Mouse (Mus musculus) thymus, postnatal 25 days (tissue): ENCODE results near the gene Slc17a7.

Experiments used
- DNase-seq: peaks from one replicate; pipeline ENCODE4 v3.0.0; 2022

Slc17a7 gene

DNA sequence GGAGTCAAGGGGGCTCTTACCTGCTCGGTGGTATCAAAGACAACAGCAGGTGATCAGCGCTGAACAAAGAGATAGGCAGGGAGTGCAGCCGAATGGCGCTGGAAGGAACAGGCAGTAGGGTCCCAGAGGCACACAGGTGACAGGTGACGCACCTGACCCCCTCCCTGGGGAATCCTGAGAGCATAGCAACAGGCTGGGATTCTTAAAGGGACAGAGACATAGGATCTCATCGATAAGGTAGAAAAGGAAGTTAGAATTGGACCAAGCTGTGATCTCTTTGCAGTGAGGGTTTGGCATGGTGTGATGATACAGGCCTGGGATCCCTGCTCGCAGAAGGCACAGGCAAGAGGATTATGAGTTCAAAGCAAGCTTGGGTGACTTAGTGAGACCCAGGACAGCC, 15.7 kb downstream of the Slc17a7 start, which contains the start of gene Gfy:
Gene Gfy, minus strand, starts transcription at position 101 of the 400 bp plus-strand sequence.
- DNase-seq, result no peak

DNA sequence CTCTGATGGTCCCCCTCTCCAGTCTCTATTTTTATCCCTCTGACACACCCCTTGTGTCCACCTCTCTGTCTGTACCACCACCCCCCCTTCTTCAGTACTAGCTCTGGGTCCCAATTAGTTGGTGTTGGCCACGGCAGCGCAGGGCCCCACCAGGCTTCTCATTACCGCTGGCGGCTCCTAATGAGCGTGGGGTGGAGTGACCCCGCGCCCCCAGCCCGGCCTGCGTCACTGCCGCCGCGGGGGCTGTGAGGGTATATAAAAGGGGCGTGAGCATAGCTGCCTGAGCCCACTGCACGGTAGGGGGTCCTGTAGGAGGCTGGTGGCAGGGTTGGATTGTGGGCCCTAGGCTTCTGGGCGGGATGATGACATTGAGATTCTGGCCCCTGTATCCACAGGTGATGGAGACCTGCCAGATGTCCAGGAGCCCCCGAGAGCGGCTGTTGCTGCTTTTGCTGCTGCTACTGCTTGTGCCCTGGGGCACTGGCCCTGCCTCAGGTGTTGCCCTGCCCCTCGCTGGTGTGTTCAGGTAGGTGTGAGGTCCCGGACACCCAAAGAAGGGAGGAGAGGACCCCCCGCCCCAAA, 17.2 kb downstream of the Slc17a7 start, which contains the start of gene Pth2:
Gene Pth2, plus strand, starts transcription at position 100 of the 582 bp plus-strand sequence.
- DNase-seq, result no peak

DNA sequence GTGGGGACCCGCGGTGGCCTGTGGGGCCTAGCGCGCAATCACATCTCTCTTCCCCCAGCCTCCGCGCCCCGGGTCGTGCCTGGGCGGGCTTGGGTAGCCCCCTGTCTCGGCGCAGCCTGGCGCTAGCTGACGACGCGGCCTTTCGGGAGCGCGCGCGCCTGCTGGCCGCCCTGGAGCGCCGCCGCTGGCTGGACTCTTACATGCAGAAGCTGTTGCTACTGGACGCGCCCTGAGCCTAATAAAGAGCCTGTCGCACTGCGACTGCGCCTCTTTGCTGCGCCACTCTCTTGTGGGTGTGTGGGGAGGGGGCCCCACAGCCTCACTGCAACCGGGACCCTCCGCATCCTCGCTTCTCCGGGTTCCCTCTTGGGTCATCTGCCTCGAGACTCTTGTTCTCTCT, 17.8 kb downstream of the Slc17a7 start:
- no peak for DNase-seq

DNA sequence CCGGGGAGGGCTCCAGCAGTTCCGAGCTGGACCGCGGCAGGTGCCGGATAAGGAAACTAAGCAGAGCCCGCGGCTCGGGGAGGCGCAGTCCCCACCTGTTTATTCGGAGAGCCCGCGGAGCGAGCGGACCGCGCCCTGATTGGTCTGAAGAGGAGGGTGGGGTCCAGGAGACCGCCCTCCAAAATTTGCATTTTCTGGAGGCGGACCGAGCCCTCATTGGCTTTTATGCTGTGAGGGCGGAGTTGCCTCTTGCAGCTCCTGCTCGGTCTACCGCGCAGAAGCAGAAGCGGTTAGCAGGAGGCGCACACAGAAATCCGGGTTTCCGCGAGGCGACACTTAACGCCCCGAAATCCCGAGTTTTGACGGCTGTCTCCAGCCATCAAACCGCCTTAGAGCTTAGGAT, 18.5 kb downstream of the Slc17a7 start:
- peak; percentile 86 for DNase-seq

DNA sequence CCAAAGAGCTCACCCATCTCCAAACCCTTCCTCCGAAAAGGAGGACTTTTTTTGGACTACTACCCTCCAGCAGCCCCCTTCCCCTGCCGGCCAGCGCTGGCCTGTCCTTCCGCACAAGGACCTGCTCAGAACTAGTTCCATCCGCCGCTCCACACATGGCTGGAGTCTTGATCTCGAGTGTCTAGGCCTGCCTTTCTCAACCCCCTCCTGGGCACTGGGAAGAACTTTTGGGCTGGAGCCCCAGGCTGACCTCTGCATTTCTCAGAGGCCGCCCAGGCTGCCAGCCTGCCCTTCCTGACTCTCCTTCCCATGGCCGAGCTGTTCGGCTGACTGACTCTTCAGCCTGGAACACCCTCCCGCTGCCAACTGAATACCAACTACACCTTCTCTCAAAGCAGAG, 18.9 kb downstream of the Slc17a7 start:
- no peak for DNase-seq

DNA sequence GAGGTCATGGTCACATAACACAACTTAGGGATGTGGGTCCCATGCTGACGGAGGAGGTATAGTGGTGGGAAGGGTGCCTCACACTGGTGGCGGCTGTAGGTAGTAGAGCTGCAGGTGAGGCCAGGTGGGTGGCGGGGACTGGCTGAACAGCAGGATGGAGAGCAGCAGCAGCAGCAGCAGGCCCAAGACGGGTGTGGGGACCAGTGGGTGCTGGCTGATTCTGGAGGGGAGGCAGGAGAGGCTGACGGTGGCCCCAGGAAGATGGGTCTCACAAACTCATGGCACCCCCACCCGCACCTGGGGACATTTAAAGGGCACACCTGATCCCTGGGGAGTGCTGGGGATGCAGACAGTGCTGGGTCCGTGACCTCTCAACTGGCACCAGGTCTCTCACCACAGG, 19.9 kb downstream of the Slc17a7 start:
- DNase-seq, result no peak

DNA sequence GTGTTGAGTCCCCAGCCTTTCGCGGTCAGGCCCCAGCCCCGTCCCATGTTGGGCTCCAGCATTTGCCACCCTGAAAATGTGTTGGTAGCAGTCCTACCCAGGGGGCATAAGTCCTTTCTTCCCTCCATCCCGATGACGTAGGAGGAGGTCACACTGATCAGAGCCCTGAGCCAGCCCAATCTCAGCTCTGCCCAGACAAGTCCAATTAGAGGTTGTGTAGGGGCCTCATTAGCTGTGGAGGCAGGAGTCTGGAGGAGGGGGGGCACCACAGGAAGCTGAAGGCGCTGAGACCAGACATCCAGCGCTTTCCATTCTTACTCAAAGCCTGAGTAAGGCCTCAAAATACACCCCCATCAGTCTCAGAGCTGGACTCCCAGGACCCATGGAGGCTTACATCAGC, 22.2 kb downstream of the Slc17a7 start:
- DNase-seq, result no peak

DNA sequence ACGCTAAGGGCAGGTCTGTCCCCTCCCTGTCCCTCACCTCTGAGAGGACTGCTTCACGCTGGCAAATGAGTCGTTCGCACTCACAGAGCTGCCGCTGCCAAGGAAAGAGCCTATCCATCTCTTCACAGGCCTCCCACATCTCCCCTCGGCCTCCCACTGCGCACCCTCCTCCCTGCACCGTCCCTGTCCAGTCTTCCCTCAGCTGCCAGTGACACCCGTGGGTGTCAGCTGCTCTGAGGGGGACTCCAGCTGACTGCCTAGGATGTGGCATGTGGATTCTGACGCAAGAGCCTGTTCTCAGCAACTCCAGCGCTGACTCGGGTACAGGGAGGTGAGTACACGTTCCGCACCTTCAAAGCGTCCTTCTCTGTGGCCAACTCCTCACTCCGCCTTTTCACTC, 25.9 kb downstream of the Slc17a7 start:
- no peak for DNase-seq

DNA sequence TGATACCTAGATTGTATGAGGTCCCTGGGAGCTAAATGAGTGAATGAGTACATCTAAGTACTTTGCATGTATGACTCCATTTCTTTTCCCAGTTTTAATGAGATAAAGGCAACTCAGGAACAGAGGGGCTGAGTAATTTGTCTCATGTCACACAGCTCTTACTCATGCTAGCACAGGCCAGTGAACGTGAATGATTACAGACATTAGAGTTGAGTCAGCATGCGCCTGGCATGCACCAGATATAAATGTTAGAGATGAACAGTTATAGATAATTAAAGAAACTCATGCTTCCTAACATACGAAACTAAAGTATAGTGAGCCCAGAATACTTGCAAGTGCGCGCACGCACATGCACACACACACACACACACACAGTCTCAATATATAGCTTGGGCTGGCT, 26.4 kb downstream of the Slc17a7 start:
- no peak for DNase-seq

DNA sequence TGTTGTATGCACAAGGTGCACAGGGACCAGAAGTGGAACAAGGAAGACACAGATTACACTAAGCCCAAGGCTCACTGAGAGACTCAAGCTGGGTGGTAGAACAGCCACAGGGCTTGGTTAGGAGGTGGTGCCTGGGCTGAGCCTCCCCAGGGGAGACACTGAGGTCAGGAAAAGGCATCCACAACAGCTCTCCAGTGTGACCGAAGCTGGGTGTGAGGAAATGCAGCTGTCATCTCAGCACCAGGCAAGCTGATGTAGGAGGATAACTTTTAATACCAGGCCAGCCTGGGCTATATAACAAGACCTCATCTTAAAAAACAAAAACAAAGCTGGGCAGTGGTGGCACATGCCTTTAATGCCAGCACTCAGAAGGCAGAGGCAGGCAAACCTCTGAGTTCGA, 27.4 kb downstream of the Slc17a7 start:
- DNase-seq, result no peak

DNA sequence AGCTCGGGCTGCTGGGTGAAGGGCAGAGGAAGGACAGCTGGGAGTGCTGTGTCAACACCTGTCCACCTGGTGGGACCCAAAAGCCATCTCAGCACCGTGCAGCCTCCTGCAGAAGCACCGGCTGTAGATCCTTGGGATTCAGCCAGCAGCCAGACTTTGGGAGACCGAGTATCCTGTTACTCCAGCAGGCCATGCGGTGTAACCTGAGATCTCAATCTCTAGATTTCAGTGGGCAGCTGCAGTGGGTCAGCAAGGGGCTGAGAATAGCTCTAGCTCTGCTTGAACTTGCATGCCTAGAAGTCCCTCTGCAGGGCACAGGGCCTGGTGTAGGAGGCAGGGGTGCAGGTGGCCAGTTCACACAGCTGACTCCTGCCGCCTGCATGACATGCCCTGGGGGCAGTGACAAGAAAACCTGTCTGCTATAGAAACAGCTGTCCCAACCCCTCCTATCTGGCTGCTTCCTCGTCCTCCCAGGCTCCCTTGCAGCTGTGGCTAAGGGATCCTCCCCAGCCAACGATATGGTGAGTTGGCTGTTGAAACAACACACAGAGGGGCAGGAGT, 28.1 kb downstream of the Slc17a7 start:
- DNase-seq, result no peak

DNA sequence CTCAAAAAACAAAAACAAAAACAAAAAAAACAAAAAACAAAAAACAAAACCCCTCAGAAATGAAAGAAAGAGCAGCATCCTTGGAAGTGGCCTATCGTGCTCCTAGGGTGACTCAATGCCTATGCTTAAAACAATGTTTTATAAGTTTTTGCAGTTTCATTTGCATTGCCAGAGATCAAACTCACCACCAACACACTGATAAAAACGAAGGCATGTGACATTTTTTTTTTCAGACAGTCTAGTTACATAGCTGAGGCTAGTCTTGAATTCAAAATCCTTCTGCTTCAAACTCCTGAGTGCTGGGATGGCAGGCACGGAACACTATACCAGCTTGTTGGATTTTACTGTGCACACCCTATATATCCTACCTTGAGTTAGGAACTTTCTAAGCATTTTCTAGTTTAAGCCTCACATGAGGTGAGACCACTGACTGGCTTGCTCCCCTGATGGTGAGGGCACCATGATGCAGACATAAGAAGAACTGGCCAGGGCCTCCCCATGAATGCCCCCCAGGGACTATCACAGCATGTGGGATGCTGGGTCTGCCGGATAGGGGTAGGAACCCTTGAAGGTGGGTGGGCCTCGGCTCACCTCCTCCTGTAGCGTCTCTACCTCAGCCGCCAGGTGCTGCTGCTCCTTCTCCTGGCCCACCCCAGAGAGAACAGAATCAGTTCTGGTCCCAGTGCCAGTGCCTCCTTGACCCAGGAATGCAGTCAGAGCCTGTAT, 29.0 kb downstream of the Slc17a7 start:
- no peak for DNase-seq

DNA sequence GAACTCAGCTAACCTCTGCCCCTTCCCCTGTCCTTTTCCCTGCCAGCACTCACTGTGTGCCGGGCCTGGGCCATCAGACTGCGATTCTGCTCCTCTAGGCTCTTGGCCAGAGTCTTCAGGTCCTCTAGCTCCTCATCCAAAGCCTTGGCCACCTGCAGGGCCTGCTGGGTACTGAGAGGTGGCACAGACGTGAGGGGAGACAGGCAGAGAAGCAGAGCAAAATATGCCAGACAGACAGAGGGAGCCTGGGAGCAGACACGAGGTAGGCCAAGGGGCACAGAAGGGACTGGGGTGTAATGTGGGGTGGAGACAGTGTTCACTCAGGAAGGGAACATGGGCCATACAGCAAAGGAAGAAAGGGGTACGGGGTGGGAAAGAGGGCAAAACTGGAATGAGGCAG, 29.7 kb downstream of the Slc17a7 start:
- no peak for DNase-seq

DNA sequence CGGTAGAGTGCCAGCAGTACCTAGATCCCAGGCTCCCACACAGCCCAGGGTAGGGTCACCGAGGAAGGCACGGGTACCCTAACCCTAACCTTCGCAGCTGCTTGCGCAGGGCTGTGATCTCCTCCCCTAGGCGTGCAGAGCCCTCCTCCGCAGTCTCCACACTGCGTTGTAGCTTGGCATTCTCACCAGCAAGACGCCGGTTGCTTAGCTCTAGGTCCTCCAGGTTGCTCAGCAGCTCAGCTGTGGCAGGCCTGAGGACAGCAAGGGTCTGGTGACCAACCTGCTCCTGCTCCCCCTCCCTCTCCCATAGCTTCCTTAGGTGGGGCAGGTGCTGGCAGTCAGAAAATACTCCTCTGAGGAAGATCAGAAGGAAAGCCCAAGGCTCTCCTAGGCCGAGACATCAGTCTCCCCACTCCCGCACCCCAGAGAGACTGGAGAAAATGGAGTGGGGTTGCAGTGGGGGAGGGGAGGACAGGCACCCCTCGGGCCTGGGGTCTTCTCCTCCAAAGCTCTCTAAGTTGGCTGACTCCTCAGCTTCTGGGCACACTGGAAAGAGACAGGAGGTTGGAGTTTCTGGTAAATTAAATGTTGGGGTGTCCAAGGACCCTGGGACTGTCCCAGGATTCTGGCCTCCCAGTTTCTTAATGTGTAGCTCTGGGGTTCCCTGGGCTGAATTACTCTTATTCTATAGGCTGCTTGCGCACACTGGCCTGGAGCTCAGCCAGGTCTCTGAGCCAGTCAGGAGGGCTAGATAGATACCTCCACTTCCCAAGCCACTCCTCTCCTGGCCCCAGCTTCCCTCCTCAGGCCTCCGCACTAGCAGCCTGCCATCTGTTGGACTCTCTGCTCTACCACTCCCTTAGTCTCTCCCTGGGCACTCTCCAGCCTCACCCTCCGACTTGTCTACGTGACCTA, 30.4 kb downstream of the Slc17a7 start:
- no peak for DNase-seq

DNA sequence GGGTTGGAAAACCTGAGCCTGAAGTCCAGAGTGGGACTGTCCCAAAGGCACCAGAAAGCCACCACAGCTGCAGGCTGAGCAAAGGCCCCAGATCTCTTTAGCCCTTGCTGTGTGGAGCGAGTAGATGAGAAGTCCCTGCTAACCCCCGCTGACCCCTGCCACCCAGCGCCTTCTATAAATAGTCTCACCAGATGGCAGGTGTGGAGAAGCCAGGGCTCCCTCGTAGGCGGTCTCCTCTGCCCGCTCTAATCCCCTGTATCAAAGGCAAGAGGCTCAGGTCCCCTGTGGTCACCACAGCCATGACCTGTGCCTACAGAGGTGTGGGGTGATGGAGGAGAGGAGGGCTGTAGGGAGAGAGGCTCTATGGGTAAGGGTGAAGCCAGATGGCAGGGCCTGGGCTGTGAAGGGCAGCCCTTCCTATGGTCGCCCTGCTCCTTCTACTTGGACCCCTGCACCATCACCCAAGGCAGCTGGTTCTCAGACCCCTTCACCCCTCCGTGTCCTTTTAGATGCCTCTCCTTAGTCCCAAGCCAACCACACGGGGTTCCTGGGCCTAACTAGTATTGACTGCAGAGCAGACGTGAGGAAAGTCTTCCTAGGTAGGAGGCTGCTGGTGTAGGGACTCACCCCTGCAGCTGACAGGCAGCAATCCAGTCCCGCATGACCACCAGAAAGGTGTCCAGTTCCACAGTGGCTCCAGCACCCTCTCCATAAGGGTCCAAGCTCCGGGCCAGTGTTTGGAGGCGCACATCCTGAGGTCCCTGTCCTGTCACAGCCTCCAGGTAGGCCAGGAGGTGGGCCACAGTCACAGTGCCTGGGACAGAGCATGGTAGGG, 31.8 kb downstream of the Slc17a7 start:
- no peak for DNase-seq

DNA sequence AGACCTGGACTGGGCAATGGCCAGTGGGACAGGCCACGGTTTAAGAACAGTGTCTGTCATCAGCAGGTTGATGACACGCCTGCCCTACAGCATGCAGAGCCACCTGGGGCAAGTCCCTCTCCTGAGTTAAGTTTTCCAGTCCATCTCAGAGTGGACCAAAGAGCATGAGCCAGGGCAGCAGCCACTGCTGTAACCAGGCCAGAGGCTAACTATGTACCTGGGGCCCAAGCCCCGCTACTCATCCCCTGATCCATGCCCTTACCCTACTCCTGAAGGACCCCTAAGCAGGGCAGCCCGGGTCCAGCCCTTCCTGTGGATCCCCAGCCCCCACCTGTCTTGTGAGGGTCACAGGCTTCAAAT, 32.4 kb downstream of the Slc17a7 start:
- no peak for DNase-seq

DNA sequence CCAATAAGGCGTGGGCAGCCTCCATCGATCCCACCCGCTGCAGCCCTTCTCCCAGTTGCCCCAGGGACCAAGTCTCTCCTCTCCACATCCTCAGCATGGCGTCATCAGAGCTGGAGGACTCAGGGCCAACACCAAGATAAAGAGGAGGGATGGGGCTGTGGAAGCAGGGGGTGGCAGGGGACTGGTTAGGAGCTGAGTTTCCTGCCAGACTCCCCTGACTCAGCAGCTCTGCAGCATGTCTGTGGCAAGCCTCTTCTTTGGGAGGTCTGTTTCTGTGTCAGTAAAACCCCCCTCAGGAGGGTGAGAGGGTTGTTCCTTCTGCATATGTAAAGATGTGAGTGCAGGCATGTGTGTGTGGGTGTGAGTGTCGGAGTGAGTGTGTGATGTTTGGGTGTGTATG, 33.2 kb downstream of the Slc17a7 start:
- DNase-seq, result no peak

DNA sequence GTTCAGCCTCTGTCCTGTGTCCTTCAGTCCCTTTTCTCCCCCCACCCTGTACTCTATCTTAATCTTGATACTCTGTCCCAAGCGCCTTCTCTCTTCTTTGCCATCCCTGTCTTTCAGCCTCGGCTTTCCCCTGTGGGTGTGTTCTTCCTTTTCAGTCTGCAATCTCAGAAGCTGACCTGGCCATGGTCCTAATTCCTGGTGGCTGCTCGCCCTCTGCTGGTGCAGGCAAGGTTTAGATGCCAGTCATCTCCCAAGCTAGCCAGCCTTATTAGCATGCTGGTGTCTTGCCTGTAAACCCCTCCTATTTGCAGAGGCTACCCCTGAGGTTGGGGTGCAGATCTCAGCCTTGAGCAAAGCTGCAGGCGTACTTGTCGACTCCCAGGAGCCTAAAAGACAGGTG, 34.7 kb downstream of the Slc17a7 start:
- DNase-seq, result peak; percentile 28

DNA sequence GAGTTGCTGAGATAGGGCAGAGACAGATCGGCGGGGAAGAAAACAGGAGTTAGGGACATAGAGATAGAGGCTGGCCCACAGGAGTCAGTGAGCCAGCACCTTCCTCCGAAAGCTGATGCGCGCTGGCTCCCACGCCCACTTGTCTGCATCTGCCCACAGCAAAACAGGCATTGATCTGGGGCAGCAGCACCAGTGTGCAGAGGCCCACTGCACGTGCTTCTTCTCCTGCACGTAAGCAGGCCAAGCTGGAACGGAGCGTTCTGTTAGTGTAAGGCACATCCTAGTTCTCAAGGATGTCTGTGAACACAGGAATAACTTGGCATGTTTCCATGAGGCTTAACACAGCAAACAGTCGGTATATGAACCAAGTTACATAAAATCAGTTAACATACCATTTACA, 35.2 kb downstream of the Slc17a7 start:
- DNase-seq, result no peak

DNA sequence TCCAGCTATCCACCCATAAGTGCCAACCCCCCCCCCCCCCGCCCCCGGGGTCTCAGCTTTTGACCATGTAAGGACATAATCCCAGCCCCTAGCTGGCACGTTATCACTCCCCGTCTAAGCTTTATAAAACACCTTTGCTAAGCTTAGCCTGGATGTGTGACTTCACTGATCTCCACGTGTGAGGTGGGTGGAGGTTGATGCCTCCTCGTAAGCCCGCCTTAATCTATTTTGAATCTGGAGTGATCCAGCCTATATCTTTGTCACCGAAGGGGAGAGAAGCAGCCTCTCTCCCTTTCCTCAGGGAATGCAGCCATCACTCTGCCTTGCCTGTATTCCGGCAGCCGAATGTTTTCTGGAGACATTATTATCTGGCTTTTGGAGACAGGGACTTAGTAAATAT, 38.9 kb downstream of the Slc17a7 start:
- no peak for DNase-seq

DNA sequence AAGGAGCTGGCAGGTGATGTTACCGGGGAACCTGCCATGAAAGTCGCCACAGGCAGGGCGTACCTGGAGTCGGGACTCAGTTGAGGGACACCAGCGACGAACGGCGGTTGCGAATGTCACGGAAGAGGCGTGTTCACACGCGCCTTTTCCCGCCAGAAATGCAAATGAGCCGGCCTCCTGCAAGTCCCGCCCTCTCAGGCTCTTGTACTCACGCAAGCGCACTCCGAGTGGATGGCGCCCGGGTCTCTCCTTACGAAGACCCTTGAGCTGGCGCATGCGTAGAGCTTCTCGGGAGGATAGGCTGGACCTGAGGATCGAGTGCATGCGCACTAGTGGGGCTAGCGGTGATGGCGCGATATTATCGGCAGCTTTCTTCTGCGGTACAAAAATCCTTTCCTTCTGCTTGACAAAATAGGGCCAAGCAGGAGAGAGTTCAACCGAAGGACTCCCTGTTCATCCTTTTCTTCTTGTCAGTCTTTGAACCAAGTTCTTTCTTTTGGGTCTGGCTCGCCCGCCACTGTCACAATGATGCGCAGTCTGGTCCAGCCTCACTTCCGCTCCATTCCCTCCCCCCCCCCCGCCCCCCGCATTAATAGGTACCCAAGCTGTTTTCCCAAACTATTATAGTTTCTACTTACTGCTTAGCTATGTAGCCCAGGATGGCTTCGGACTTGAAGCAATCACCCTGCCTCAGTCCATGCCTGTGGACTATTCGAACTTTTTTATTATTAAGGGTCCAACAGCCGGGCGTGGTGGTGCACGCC, 40.8 kb downstream of the Slc17a7 start, which contains the start of gene Ccdc155:
Gene Ccdc155, minus strand, starts transcription at position 513 of the 764 bp plus-strand sequence.
- peak; percentile 94 for DNase-seq

DNA sequence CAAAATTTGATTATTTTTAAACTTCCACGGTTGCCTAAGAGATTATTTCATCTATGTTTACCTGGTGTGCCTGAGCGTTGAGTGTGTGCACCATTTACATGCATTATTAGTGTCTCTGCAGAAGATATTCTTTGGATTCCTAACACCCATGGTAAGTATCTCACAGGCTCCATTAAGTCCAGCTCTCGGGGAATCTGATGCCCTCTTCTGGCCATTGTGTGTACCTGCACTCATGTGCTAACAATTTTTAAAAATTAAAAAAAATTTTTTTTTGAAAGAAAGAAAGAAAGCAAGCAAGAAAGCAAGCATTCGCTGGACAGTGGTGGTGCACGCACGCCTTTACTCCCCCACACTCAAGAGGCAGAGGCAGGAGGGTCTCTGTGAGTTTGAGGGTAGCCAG, 44.5 kb downstream of the Slc17a7 start:
- no peak for DNase-seq
